Mouse (Mus musculus): Measurements from ENCODE around the gene Exoc5.
A peak's percentile ranks its signal among the peaks of the same experiment; 100 is the strongest.
"Not testable (repeated sequence)": the region's sequence is repeated elsewhere in the genome, so short reads cannot be mapped to it uniquely, and the experiment has no call there.

Exoc5 gene

GRCm38 (mm10) chr14:49066274-49066823, at the start of gene Exoc5:
Gene Exoc5 (minus strand): TSS chr14:49066653.
- DNase-seq (ENCODE audit: low read depth, low spot score): peak; percentile 89

DNA sequence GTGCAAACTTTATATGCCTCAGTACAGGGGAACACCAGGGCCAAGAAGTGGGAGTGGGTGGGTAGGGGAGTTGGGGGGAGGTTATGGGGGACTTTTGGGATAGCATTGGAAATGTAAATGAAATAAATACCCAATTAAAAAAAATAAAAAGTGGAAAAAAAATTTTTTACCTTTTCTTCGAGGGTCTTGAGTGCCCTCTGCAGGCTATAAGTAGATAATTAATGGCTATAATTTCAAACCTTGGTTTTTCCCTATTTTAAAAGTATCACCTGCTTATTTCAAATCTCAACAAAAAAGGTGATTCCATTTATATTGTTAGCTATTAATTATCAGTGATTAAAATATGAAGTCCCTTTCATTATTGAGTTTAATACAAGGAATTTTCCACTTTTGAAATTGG, 25.3 kb upstream of the Exoc5 start:
- not testable (repeated sequence) for DNase-seq (ENCODE audit: low read depth, low spot score)

- no peak for DNase-seq (ENCODE audit: low read depth, low spot score)
Observed at GRCm38 (mm10) chr14:49091277-49091676, 24.8 kb upstream of the Exoc5 start.

DNA sequence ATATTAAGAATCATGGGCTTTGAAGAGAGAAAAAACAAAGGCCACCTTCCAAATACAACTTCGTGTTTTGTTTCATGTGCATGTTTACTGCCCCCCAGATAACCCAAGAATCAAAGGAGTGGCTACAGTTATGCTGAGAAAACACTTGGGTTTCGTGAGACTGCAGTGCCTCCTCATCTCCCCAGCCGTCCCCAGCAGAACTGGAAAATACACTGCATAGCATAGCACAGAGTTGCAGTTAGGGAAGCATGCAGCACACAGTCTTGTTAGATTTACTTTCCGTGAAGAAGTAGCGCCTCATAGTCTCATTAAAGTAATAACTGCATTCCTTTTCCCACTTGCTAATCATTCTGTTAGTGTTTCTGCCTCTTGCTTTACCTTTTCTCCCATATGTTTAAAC, 23.6 kb upstream of the Exoc5 start:
- DNase-seq (ENCODE audit: low read depth, low spot score): no peak

DNA sequence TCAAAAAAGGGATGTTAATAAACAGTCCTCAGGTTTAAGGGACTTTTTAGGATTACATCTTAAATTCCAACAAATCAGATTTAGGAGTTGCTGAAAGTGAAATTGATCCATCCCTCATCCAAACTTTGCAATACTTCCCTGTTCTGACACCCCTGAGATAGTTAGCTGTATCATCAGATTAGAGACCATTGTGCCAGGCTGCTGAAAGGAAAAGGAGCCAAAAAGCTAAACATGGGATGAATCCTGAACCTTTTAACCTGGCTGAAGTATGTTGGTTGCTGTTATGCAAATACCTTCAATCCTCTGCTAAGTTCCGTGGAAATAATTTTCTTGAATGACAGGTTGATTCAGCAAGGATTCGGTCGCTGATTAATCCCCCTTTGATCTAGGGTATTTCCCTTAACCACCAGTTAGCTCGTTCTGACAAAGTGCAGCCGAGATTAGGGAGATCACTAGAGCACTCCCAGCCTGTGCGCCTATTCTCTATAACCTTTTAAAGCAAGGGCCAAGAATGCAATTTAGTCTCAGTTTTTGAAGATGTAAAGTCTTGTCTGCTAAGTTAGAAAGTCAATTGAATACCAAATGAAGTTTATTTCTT, 23.1 kb upstream of the Exoc5 start:
- DNase-seq (ENCODE audit: low read depth, low spot score): no peak

DNA sequence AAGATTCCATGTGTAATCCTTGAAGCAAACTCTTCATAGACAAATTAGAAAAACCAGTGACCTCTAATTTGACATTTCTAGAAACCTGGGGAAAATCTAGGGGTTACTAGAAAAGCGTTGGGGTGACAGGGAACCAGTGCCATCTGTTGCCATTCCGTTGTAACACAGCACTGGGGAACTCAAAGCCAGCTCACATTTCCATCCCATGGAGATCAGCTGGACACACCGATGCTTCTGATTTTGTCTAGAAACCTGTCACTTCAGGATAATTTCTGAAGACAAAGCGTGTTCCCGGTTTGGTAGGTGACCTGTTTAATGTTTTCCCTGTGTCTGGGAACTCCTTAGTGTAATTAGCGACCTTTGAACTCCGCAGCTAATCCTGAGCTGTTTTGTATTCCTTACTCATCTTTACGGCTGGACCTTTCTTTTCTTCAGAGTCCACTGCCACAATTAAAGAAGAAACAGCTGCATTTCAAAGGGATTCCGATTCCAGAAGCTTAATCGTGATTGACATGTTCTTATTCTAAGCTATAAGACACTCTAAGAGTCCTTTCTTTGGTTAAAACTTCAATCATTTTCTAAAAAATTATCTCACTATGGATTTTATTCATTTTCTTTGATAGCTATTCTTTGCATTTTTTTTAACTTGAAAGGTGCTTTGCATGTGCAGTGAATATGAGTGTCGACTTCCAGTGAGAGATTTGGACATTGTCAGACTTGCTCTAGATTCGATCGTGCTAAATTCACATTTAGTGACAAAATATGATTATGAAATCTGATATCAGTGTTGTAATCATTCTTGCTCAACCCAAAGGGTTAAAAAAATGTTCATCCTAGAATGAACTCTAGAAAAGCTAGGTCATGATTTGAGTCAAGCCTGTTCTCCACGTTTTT, 21.9 kb upstream of the Exoc5 start:
- no peak for DNase-seq (ENCODE audit: low read depth, low spot score)

GRCm38 (mm10) chr14:49086522-49086921, 20.1 kb upstream of the Exoc5 start:
- no peak for DNase-seq (ENCODE audit: low read depth, low spot score)

DNA sequence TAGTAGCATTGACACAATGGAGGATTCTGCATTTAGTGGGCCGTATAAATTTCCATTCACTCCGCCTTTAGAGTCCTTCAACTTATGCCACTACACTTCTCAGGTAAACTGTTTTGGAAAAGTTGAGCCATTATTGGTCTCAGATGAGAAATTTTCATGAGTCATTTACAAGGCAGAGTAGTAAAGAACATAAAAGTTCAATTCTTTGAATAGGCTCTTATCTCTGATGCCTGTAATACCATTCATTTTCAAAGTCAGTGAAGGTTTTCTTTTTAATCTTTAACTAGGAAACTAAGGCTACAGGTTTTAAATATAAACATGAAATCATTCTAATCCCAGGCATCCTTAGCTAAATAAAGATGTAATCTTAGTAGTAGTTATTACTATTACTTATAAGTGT, 12.4 kb upstream of the Exoc5 start:
- DNase-seq (ENCODE audit: low read depth, low spot score): no peak

DNA sequence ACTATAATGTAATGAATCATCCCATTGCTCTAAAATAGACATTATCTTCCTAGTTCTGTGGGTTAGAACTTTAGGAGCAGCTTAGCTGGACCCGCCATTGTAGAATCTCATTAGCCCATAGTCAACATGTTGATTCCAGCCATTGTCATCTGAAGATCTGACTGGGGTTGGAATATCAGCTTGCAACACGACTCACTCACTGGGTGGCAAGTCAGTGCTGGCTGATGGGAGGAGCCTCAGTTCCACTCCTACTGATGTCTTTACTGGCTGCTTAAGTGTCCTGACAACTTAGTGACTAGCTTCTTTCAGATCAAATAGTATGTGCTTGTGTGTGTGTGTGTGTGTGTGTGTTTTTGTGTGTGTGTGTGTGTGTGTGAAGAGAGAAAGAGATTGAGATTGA, 7.9 kb upstream of the Exoc5 start:
- no peak for DNase-seq (ENCODE audit: low read depth, low spot score)

GRCm38 (mm10) chr14:49073896-49074295, 7.4 kb upstream of the Exoc5 start:
- DNase-seq (ENCODE audit: low read depth, low spot score): no peak

DNA sequence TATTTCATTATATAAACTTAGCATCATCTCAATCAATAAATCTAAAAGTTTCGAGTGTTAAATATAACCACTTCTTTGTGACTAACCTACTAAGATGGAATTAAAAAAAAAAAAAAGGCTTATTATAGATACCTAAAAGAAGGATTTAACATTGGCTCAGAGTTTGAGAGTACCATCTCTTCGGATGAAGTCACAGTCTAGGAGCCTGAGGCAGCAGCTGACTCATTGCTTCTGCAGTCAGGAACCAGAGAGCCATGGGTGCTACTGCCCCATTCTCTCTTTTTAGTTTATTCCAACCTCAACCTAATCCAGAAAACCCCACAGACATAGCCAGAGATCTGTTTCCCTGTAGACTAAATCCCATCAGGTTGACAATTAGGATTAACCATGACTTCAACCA, 6.4 kb upstream of the Exoc5 start:
- no peak for DNase-seq (ENCODE audit: low read depth, low spot score)

DNA sequence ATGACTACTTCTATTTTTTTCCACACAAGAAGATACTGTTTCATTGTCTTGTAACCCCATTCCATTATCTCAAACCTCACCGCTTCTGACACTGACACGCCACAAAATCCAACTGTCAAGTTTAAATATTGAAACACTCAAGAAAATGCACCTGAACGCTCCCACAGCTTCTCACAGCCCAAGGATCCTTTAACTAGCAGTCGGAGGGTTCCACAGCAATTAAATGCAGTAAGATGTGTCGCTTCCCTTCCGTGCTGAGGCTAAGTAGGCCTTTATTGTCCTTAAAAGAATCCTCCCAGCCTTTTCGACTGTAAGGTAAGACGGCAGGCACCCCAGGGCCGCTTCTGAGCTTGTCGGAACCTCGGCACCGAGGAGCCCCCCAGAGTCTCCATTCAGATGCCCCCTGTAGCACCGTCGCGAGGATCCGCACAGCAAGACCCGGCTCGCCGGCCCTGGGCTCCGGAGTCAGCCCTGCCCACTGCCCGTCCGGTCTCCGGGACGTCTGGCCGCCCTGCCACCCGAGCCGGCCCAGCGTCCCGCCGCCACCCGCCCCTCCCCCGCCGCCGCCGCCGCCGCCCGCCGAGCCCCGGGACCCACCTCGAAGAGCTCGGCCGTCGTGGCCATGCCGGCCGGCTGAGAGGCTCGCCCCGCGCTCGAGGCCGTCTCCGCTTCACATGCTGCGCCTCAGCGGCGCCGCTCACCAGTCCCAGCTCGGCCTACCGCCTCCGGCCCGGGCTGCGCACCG, 752 bp downstream of the Exoc5 start, which contains the start of gene Ap5m1:
Gene Ap5m1, plus strand, starts transcription at position 569 of the 745 bp plus-strand sequence.
- no peak for DNase-seq (ENCODE audit: low read depth, low spot score)

DNA sequence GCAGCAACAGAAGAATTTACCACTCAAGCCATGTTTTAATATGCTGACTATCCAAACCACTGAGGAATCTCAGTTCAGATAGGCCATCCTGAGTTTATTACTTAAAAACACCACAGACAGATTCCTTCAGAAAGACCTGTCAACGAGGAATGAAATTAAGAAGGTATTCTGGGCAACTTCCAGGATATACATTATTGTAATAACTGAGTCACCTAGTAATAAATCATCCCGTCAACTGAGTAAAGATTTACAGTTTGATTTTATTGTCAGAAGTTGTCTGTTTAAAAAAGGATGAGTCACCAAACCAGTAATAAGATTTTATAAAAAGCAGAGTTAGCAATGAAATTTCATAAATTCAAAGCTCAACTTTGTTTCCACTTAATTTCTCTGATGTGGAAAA, 2.6 kb downstream of the Exoc5 start:
- no peak for DNase-seq (ENCODE audit: low read depth, low spot score)

GRCm38 (mm10) chr14:49049492-49049891, 17.0 kb downstream of the Exoc5 start:
- DNase-seq (ENCODE audit: low read depth, low spot score): no peak

- DNase-seq (ENCODE audit: low read depth, low spot score): no peak
Observed at GRCm38 (mm10) chr14:49045610-49046009, 20.8 kb downstream of the Exoc5 start.

DNA sequence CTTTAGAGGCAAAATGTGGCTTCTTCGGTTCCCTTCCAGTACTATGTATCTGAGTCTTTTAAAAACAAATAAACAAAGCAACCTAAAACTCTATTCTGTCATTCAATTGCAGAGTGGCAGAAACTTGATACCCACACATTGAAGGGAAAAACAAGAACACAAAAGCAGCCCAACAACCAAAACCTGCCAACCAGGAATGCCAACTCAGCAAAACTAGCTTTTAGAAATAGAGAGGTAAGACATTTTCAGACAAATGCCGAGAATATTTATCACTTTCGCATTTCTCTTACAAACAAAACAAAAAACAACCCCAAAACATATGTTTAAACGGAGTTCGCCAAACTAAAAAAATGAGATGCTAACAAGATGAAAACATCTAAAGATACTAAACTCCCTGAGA, 37.5 kb downstream of the Exoc5 start:
- no peak for DNase-seq (ENCODE audit: low read depth, low spot score)

DNA sequence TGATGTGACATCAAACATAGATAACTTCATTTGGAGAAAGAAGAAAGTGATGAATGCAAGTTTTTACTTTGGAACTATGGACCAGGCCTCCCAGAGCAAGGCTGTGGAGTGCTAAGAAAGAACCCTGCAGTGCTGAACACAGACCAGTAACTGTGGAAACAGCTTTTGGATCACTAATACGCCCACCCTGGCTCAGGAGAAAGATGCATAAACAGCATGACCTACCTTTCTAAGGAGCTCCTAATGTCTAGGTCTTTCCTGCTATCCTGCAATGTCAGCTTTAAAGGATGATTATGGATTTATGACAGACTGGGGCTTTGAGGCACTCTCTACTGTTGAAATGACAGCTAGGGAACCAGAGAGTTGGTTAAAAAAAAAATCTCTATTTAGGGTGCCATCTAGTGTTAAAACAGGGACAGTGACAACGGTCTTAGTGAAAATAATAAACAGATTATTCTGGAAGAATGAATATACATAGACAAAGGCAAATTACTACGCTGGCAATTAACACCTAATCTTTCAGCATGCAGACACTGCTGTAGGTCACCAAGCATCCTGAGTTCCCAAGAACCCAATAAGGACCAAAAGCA, 38.6 kb downstream of the Exoc5 start:
- no peak for DNase-seq (ENCODE audit: low read depth, low spot score)

DNA sequence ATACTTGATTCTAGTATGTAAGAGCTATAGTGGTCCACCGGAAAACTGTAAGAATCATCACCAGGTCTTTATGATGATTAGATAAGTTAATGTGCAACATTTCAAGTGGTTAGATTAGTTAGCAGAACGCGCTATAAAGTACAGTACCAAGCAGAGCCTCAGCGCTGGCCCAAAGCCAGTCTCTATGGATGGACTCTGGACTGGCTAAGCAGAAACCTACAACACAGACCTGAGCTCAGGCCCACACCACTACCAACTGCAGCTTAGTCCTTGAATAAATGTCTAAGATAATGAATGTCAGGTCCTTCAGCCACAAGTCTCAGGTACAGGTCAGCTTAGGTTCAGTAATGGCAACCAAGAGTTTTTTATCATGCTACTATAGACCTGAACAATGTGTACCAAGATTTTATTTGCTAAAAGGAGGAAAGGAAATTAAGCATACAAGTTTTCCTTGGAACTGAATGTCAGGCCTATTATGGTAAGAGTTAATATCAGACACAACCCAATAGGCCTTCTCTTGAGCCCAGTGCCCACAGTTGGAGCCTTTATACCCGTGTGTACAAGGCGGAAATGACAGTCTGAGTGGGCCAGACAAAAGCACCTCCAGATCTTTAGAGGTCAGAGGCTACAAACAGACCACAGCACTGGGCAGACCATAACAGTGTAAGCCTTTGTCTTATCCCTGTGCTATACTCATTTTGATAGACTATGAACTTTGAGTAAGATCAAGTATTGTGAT, 39.2 kb downstream of the Exoc5 start:
- DNase-seq (ENCODE audit: low read depth, low spot score): no peak

- DNase-seq (ENCODE audit: low read depth, low spot score): no peak
Observed at GRCm38 (mm10) chr14:49019765-49020164, 46.7 kb downstream of the Exoc5 start.

DNA sequence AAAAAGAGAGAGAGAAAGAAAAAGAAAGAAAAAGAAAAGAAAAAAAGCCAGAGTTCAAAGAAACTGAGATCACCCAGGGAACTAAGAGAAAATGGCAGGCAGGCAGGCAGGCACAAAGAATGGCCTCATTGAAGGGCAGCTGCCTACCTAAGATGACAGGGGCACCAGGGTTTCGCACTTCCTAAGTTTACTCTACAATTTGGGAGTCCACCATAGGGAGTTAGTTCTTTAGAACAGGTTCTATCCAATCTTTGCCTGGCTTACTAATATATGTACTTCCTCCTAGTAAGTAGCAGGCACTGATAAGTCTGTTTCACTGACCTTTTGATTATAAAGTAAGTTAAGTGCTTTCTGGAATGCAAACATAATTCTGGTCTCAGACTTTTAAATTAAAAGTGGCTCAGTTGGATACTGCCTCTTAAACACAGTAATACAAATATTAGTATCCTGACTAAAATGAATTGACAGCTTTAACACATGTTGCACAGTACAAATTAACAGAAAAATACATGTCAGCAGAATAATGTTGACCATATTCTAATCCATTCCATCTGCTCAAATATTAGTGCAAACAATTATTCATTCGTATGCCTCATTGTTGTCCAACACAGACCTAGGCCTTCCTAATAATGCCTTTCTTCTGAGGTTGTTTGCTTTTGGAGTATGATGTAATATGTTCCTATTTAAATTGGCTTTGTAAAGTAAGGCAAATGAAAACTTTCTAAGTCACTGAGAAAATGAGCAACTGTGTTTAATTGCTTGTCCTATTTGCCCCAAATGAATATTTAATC, 57.9 kb downstream of the Exoc5 start:
- DNase-seq (ENCODE audit: low read depth, low spot score): no peak

Measured in brain, embryonic 18.5 days (tissue).